Mouse (Mus musculus) lung, postnatal 0 days (tissue): ENCODE data around the gene Mlph. TPM values are rescaled to one million over a fixed set of nuclear protein-coding genes. Genes with fewer than 3 reads are reported as not detected.

Source experiments
- ATAC-seq: fragments of 200-750 bp; cut with Nextera tagmentation; 2 replicates; pipeline ENCODE4 v1.8.0; 2017; ENCODE audit warnings: moderate library complexity
- DNase-seq: peaks from one replicate; pipeline ENCODE4 v3.0.0-alpha.2; 2016; ENCODE audit warnings: low spot score
- H3K27ac ChIP-seq: fragments of 300-500 bp; sonication (generic); 2 replicates; pipeline ENCODE4 v1.5.1; 2014; ENCODE audit warnings: antibody characterized with exemption, mild to moderate bottlenecking, low read length, mixed read lengths
- H3K27me3 ChIP-seq: fragments of 300-500 bp; sonication (generic); replicated peaks from 2 replicates; pipeline ENCODE4 v1.6.1; 2014; ENCODE audit warnings: low read length, mixed read lengths; ENCODE audit not compliant: insufficient read depth
- H3K36me3 ChIP-seq: fragments of 300-500 bp; sonication (generic); 2 replicates; pipeline ENCODE4 v1.6.1; 2014; ENCODE audit warnings: low read length, mixed read lengths; ENCODE audit not compliant: insufficient read depth
- H3K4me1 ChIP-seq: fragments of 300-500 bp; sonication (generic); 2 replicates; pipeline ENCODE4 v1.6.1; 2014; ENCODE audit warnings: antibody characterized with exemption, low read depth, low read length, mixed read lengths; ENCODE audit not compliant: insufficient read depth
- H3K4me2 ChIP-seq: fragments of 300-500 bp; sonication (generic); replicated peaks from 2 replicates; pipeline ENCODE4 v1.6.1; 2014; ENCODE audit warnings: low read depth, mild to moderate bottlenecking, low read length, moderate library complexity, mixed read lengths
- H3K4me3 ChIP-seq: fragments of 300-500 bp; sonication (generic); 2 replicates; pipeline ENCODE4 v1.5.1; 2014; ENCODE audit warnings: low read depth, low read length
- H3K9ac ChIP-seq: fragments of 300-500 bp; sonication (generic); replicated peaks from 2 replicates; pipeline ENCODE4 v1.6.1; 2014; ENCODE audit warnings: low read depth, mild to moderate bottlenecking
- H3K9me3 ChIP-seq: fragments of 300-500 bp; sonication (generic); 2 replicates; pipeline ENCODE4 v1.6.1; 2016; ENCODE audit warnings: low read length, mixed read lengths
- CTCF ChIP-seq: IDR thresholded peaks from 2 replicates; pipeline ENCODE4 v1.5.1; 2016; ENCODE audit warnings: antibody characterized with exemption, mild to moderate bottlenecking
- EP300 ChIP-seq: IDR thresholded peaks from 2 replicates; pipeline ENCODE4 v1.6.1; 2016; ENCODE audit warnings: antibody characterized with exemption, mild to moderate bottlenecking, control low read depth
- WGBS: fragments of 180-500 bp; shearing (Covaris S2); extraction: QIAGEN DNeasy Blood & Tissue Kit; methylation state at CpG from one replicate; pipeline ENCODE4 v1.1.7; 2014; 5-methylcytosine and 5-hydroxymethylcytosine counted together
- polyA plus RNA-seq: library from polyadenylated mRNA; unstranded; fragments of >200 nt; fragmentation: Nextera tagmentation; extraction: Ambion mirVana; gene quantifications from 2 replicates; pipeline ENCODE4 v1.2.1, GENCODE M21; 2015

Mlph gene
- polyA plus RNA-seq, 1 experiment from 2014 or later = 2.7 TPM

DNA sequence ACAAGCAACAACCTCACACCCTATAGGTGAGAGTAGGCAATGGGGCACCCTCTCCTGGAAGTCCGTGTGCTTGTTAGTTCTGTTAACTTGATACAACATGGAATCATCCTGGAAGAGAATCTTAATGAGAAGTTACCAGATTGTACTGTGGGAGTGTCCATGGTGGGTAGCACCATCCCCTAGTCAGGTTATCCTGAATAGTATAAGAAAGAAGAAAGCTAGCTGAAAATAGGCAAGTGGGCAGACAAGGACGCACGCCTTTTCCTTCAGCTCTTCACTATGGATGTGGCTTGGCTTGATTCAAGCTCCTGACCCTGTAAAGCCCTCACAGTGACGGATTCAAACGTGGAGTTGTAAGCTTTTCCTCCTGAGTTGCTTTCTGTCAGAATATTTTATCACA lies 15.1 kb upstream of the Mlph start:
- H3K4me3 ChIP-seq = no peak overlapping the region
- no peaks in the 10 kb centered on the region for H3K9me3 ChIP-seq
- no peak overlapping the region for H3K27ac ChIP-seq
- DNase-seq (no peak), ATAC-seq (no peak)
- peaks cover 12% of the 10 kb centered on the region for H3K4me1 ChIP-seq
- no peaks in the 10 kb centered on the region for H3K27me3 ChIP-seq
- H3K36me3 ChIP-seq = no peaks in the 10 kb centered on the region
- TF ChIP-seq CTCF = no peak
- no peak for TF ChIP-seq EP300
- 79% methylated on average over 5 of the region's 5 CpGs for WGBS
- no peak overlapping the region for H3K9ac ChIP-seq
- H3K4me2 ChIP-seq = no peak overlapping the region

DNA sequence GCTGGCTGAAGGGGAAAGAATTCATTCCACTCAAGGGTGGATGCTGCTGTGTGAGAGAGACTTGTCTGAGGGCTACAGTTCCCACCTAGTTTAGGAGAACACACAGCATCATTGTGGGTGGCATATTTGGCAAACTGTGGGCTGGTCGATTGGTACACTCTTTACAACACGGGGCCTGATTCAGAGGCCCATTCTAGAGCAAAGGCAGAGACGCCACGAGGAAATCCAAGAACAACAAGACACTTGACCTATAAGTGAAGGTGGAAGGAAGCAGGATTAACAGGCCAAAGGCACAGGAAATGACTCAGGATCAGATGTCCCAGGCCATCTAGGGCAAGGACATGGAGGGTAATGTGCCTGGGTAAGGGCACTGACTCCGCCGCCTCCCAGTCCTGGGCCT lies 14.5 kb upstream of the Mlph start:
- H3K27me3 ChIP-seq = no peaks in the 10 kb centered on the region
- H3K9me3 ChIP-seq = no peaks in the 10 kb centered on the region
- ATAC-seq (no peak), DNase-seq (peak; percentile 32)
- no peak overlapping the region for H3K9ac ChIP-seq
- TF ChIP-seq EP300 (peak; percentile 27; the same call in 1 of the 2 replicates), CTCF (no peak)
- 49% methylated on average over 6 of the region's 6 CpGs for WGBS
- H3K36me3 ChIP-seq = no peaks in the 10 kb centered on the region
- H3K27ac ChIP-seq = no peak overlapping the region
- no peak overlapping the region for H3K4me2 ChIP-seq
- H3K4me3 ChIP-seq = no peak overlapping the region
- H3K4me1 ChIP-seq = peaks cover 12% of the 10 kb centered on the region

DNA sequence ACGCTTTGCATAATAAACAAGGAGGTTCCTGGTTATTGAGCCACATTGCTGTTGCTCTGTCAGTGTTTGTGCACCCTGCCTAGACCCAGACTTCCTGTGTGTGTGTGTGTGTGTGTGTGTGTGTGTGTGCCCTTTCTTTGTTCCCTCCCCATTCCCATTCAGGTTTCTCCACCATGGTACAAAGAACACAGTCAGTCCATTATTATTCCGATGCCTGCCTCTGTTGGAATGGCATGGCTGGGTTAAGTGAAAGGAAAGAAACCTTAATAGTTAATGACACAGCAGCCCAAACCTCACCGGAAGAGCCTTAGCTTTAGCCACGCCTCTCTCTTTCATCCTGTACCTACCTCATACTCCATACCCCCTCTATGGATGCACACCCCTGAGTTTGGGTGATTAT lies 13.6 kb upstream of the Mlph start:
- H3K4me1 ChIP-seq = peaks cover 12% of the 10 kb centered on the region
- no peaks in the 10 kb centered on the region for H3K27me3 ChIP-seq
- H3K27ac ChIP-seq = no peak overlapping the region
- H3K4me3 ChIP-seq = no peak overlapping the region
- ATAC-seq (no peak), DNase-seq (peak; percentile 4)
- H3K9me3 ChIP-seq = no peaks in the 10 kb centered on the region
- no peak for TF ChIP-seq EP300
- TF ChIP-seq CTCF = no peak
- H3K36me3 ChIP-seq = no peaks in the 10 kb centered on the region
- no peak overlapping the region for H3K9ac ChIP-seq
- 90% methylated on average over 4 of the region's 4 CpGs for WGBS
- H3K4me2 ChIP-seq = no peak overlapping the region

DNA sequence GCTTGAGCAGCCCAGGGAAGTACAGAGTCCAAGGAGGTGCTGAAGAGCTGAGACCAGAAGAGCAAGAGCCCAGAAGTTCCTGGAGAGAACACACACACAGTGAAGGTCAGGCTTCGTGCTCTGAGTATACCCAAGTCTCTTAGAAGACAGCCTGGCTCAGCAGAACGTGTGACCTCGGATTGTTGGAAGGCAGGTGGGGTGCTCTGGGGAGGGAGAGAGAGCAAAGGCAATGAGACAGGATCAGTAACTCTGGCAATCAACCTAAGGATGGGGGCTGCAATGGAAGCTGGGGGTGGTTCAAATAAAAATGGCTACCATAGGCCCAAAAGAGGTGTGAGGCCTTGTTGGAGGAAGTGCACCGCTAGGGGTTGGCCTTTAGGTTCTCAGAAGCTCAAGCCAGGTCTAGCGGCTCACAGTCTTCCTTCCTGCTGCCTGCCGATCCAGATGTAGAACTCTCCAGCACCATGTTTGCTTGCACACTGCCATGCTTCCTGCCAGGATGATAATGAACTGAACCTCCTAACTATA lies 13.1 kb upstream of the Mlph start:
- DNase-seq (no peak), ATAC-seq (no peak)
- TF ChIP-seq CTCF (no peak), EP300 (no peak)
- H3K36me3 ChIP-seq = no peaks in the 10 kb centered on the region
- 71% methylated on average over 6 of the region's 6 CpGs for WGBS
- no peak overlapping the region for H3K4me3 ChIP-seq
- H3K27ac ChIP-seq = no peak overlapping the region
- H3K27me3 ChIP-seq = no peaks in the 10 kb centered on the region
- no peak overlapping the region for H3K4me2 ChIP-seq
- H3K9ac ChIP-seq = no peak overlapping the region
- no peaks in the 10 kb centered on the region for H3K9me3 ChIP-seq
- peaks cover 12% of the 10 kb centered on the region for H3K4me1 ChIP-seq

DNA sequence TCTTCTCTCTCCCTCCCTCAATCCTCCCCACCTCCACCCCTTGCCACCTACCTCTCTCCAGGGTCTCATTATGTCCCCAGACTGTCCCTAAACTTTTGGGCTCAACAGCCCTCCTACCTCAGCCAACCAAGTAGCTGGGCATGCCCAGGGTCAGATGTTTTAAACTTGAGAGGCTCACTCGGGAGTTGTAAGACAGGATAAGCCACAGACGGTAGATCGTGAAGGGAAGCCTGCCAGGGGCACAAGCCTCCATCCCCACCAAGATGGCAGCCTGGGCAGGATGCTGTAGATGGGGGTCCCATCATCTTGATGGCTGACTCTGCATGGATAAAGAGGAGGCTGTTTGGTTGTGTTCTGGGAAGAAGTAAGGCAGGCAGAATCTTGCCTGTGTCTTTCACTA lies 12.1 kb upstream of the Mlph start:
- ATAC-seq = no peak
- H3K4me2 ChIP-seq = no peak overlapping the region
- H3K4me3 ChIP-seq = no peak overlapping the region
- H3K36me3 ChIP-seq = no peaks in the 10 kb centered on the region
- 51% methylated on average over 3 of the region's 3 CpGs for WGBS
- H3K27ac ChIP-seq = no peak overlapping the region
- H3K27me3 ChIP-seq = no peaks in the 10 kb centered on the region
- TF ChIP-seq CTCF (no peak), EP300 (no peak)
- no peaks in the 10 kb centered on the region for H3K9me3 ChIP-seq
- peak; percentile 3 for DNase-seq
- no peak overlapping the region for H3K9ac ChIP-seq
- peaks cover 3% of the 10 kb centered on the region; the same call in 1 of the 2 replicates for H3K4me1 ChIP-seq

DNA sequence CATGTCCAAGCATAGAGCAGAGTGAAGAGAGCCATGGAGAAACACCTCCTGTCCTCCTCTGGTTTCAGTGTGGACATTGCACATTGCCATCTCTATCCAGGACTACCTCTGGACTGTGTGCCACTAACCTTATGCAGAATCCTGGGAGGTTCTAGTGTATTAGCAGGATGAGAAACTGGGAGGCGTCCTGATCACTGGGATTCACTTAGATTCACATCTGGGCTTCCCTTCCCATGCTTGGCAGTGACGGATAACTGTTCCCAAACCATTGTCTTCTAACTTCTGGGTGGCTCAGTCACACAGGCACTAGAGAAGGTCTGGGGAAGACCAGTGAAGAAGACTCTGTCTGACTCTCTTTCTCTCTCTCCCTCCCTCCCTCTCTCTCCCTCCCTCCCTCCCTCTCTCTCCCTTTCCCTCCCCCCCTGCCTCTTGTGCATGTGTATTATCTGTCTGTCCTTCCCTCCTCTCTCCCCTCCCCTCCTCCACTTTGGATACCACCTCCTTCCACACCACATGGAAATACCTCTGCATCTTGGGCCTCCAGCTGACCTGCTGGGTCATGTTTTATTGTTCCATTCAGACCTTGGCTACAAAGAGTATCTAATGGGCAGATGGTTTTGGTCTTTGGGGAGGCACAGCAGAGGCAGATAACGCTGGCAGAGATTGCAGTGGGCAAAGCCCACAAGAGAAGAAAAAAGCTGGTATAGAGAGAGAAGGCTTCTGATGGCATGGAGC lies 11.5 kb upstream of the Mlph start:
- Histone ChIP-seq H3K9me3 (no peaks in the 10 kb centered on the region), H3K4me1 (peaks cover 3% of the 10 kb centered on the region; the same call in 1 of the 2 replicates), H3K4me3 (no peak overlapping the region), H3K9ac (no peak overlapping the region), H3K27me3 (no peaks in the 10 kb centered on the region), H3K4me2 (no peak overlapping the region), H3K27ac (no peak overlapping the region), H3K36me3 (no peaks in the 10 kb centered on the region)
- DNase-seq (no peak), ATAC-seq (no peak)
- TF ChIP-seq EP300 (no peak), CTCF (no peak)
- WGBS = 59% methylated on average over 3 of the region's 3 CpGs
